Mouse (Mus musculus) bone marrow, adult 2 months (tissue): ENCODE data around the gene Fgfr2. TPM values are rescaled to one million over a fixed set of nuclear protein-coding genes. Genes with fewer than 3 reads are reported as not detected.

Source experiments
- H3K27ac ChIP-seq: fragments of 200-500 bp; 2 replicates; pipeline ENCODE4 v1.5.1; 2012; ENCODE audit warnings: low read depth, mild to moderate bottlenecking, control low read depth, inconsistent platforms, low read length; ENCODE audit not compliant: control insufficient read depth, poor library complexity, insufficient read depth
- H3K4me1 ChIP-seq: fragments of 200-500 bp; 2 replicates; pipeline ENCODE4 v1.6.1; 2011; ENCODE audit warnings: low read length; ENCODE audit not compliant: control insufficient read depth, insufficient read depth
- H3K4me3 ChIP-seq: fragments of 200-500 bp; replicated peaks from 2 replicates; pipeline ENCODE3; 2011; ENCODE audit warnings: mild to moderate bottlenecking, low read depth, low read length, control low read depth; ENCODE audit not compliant: control insufficient read depth
- CTCF ChIP-seq: fragments of 200-500 bp; IDR thresholded peaks from 2 replicates; pipeline ENCODE4 v1.5.1; 2011; ENCODE audit warnings: low read length, control low read depth; ENCODE audit not compliant: control insufficient read depth, insufficient read depth
- POLR2A ChIP-seq: fragments of 200-500 bp; IDR thresholded peaks from 2 replicates; pipeline ENCODE4 v1.6.1; 2011; ENCODE audit warnings: low read depth, mild to moderate bottlenecking, control low read depth, low read length, borderline replicate concordance; ENCODE audit not compliant: control insufficient read depth
- WGBS: fragments of 180-500 bp; shearing (Covaris S2); methylation state at CpG from one replicate; pipeline ENCODE4 v1.1.7; 2018; 5-methylcytosine and 5-hydroxymethylcytosine counted together
- polyA plus RNA-seq: library from polyadenylated mRNA; stranded (reverse); fragments of >200 nt; gene quantifications from 2 replicates; pipeline ENCODE4 v1.2.4, GENCODE M21; 2011; ENCODE audit warnings: low replicate concordance; ENCODE audit not compliant: missing spikeins, insufficient read depth, insufficient read length

Fgfr2 gene
- polyA plus RNA-seq, 1 experiment: 8.2 TPM

GRCm38 (mm10) chr7:130262528-130263232 lies 2860.5 kb downstream of the Fgfr2 start:
- H3K4me3 ChIP-seq: no peak overlapping the region
- TF ChIP-seq POLR2A (no peak), CTCF (no peak)
- 39% methylated on average over 17 of the region's 17 CpGs for WGBS

GRCm38 (mm10) chr7:130261684-130262527 lies 2861.2 kb downstream of the Fgfr2 start:
- Histone ChIP-seq H3K4me3 (no peak overlapping the region), H3K27ac (no peak overlapping the region), H3K4me1 (no peaks in the 10 kb centered on the region)
- no peak for TF ChIP-seq CTCF
- no peak for TF ChIP-seq POLR2A
- 44% methylated on average over 17 of the region's 17 CpGs for WGBS

More at GRCm38 (mm10) chr7:130262528-130263232, 2860.5 kb downstream of the Fgfr2 start:
- Histone ChIP-seq H3K4me1 (no peaks in the 10 kb centered on the region), H3K27ac (no peak overlapping the region)

GRCm38 (mm10) chr7:130260905-130261683 lies 2862.1 kb downstream of the Fgfr2 start:
- no peak overlapping the region for H3K4me3 ChIP-seq
- TF ChIP-seq CTCF: no peak
- TF ChIP-seq POLR2A: no peak
- 83% methylated on average over 20 of the region's 20 CpGs for WGBS

GRCm38 (mm10) chr7:130260060-130260459 lies 2863.1 kb downstream of the Fgfr2 start:
- Histone ChIP-seq H3K4me3 (no peak overlapping the region), H3K4me1 (no peaks in the 10 kb centered on the region), H3K27ac (no peak overlapping the region)
- TF ChIP-seq POLR2A: no peak
- no peak for TF ChIP-seq CTCF
- WGBS: 22% methylated on average over 5 of the region's 5 CpGs

More at GRCm38 (mm10) chr7:130260905-130261683, 2862.1 kb downstream of the Fgfr2 start:
- H3K4me1 ChIP-seq: no peaks in the 10 kb centered on the region
- H3K27ac ChIP-seq: no peak overlapping the region; the same call in 1 of the 2 replicates

- Histone ChIP-seq H3K4me1 (no peaks in the 10 kb centered on the region), H3K4me3 (no peak overlapping the region), H3K27ac (no peak overlapping the region)
- TF ChIP-seq CTCF (no peak), POLR2A (no peak)
- 37% methylated on average over 9 of the region's 9 CpGs for WGBS
Measured at GRCm38 (mm10) chr7:130258704-130259295, 2864.3 kb downstream of the Fgfr2 start.

GRCm38 (mm10) chr7:130257991-130258703 lies 2865.0 kb downstream of the Fgfr2 start:
- 44% methylated on average over 8 of the region's 8 CpGs for WGBS
- H3K4me1 ChIP-seq: no peaks in the 10 kb centered on the region

GRCm38 (mm10) chr7:130253264-130253663 lies 2869.9 kb downstream of the Fgfr2 start:
- Histone ChIP-seq H3K4me3 (no peak overlapping the region), H3K4me1 (no peaks in the 10 kb centered on the region), H3K27ac (no peak overlapping the region)
- 40% methylated on average over 4 of the region's 4 CpGs for WGBS
- TF ChIP-seq POLR2A (no peak), CTCF (no peak)

More at GRCm38 (mm10) chr7:130257991-130258703, 2865.0 kb downstream of the Fgfr2 start:
- no peak for TF ChIP-seq CTCF
- TF ChIP-seq POLR2A: no peak
- Histone ChIP-seq H3K27ac (no peak overlapping the region), H3K4me3 (no peak overlapping the region)
